Mouse (Mus musculus) adrenal gland, adult 2 months (tissue): ENCODE measurements around the gene Hs3st6. TPM values are rescaled to one million over a fixed set of nuclear protein-coding genes. Genes with fewer than 3 reads are reported as not detected.
A peak's percentile ranks its signal among the peaks of the same experiment; 100 is the strongest.

Experiments
- DNase-seq: peaks from one replicate; pipeline ENCODE4 v3.0.0; 2021
- polyA plus RNA-seq: library from polyadenylated mRNA; depleted of rRNA; stranded (reverse); fragments of >200 nt; gene quantifications from 2 replicates; pipeline ENCODE4 v1.2.3, GENCODE M21; 2012
- total RNA-seq, 2 experiments: library from RNA; stranded (reverse); gene quantifications; 2 replicates each; pipeline ENCODE4 v1.2.3; 2021

Hs3st6 gene
- total and polyA plus RNA-seq, 3 experiments, result 1.8 to 7.5 (median 1.9) TPM

GRCm38 (mm10) chr17:24728184-24728583 lies 24.6 kb upstream of the Hs3st6 start:
- no peak for DNase-seq

- DNase-seq, result no peak
Measured at GRCm38 (mm10) chr17:24729067-24729466, 23.7 kb upstream of the Hs3st6 start.

GRCm38 (mm10) chr17:24730787-24731186 lies 22.0 kb upstream of the Hs3st6 start:
- DNase-seq, result no peak

GRCm38 (mm10) chr17:24732233-24732935 lies 20.4 kb upstream of the Hs3st6 start:
- DNase-seq, result no peak

GRCm38 (mm10) chr17:24733434-24734050 lies 19.2 kb upstream of the Hs3st6 start:
- no peak for DNase-seq

GRCm38 (mm10) chr17:24734513-24734912 lies 18.3 kb upstream of the Hs3st6 start:
- no peak for DNase-seq

GRCm38 (mm10) chr17:24735446-24735845 lies 17.3 kb upstream of the Hs3st6 start:
- DNase-seq, result no peak

- DNase-seq, result peak; percentile 98
Measured at GRCm38 (mm10) chr17:24736330-24737051, 16.3 kb upstream of the Hs3st6 start, which contains the start of gene Msrb1. Gene Msrb1 (plus strand): TSS chr17:24736642.

- DNase-seq, result peak; percentile 40
Measured at GRCm38 (mm10) chr17:24737135-24737810, 15.5 kb upstream of the Hs3st6 start.

- DNase-seq, result no peak
Measured at GRCm38 (mm10) chr17:24738238-24738637, 14.6 kb upstream of the Hs3st6 start.

- DNase-seq, result no peak
Measured at GRCm38 (mm10) chr17:24739926-24740325, 12.9 kb upstream of the Hs3st6 start.

- peak; percentile 72 for DNase-seq
Measured at GRCm38 (mm10) chr17:24742307-24742706, 10.5 kb upstream of the Hs3st6 start.

- DNase-seq, result no peak
Measured at GRCm38 (mm10) chr17:24743896-24744295, 8.9 kb upstream of the Hs3st6 start.

- DNase-seq, result no peak
Measured at GRCm38 (mm10) chr17:24744381-24744780, 8.4 kb upstream of the Hs3st6 start.

- DNase-seq, result peak; percentile 79
Measured at GRCm38 (mm10) chr17:24745526-24746497, 7.0 kb upstream of the Hs3st6 start.

GRCm38 (mm10) chr17:24746986-24747385 lies 5.8 kb upstream of the Hs3st6 start:
- DNase-seq, result no peak

- DNase-seq, result no peak
Measured at GRCm38 (mm10) chr17:24751528-24751927, 1.3 kb upstream of the Hs3st6 start.

- no peak for DNase-seq
Measured at GRCm38 (mm10) chr17:24757394-24757793, 4.6 kb downstream of the Hs3st6 start.

GRCm38 (mm10) chr17:24761121-24761520 lies 8.3 kb downstream of the Hs3st6 start:
- no peak for DNase-seq

GRCm38 (mm10) chr17:24765016-24765905 lies 12.5 kb downstream of the Hs3st6 start:
- no peak for DNase-seq
